Mouse (Mus musculus) E14TG2a.4 (cell line): ENCODE data around the gene Eya4.

Experiments
- CTCF ChIP-seq: conservative IDR thresholded peaks from 2 replicates; pipeline ENCODE4 v1.5.1; 2014; ENCODE audit warnings: low read length
- POU5F1 ChIP-seq: IDR thresholded peaks from 2 replicates; pipeline ENCODE4 v1.6.1; 2014; ENCODE audit warnings: low read length, borderline replicate concordance

DNA sequence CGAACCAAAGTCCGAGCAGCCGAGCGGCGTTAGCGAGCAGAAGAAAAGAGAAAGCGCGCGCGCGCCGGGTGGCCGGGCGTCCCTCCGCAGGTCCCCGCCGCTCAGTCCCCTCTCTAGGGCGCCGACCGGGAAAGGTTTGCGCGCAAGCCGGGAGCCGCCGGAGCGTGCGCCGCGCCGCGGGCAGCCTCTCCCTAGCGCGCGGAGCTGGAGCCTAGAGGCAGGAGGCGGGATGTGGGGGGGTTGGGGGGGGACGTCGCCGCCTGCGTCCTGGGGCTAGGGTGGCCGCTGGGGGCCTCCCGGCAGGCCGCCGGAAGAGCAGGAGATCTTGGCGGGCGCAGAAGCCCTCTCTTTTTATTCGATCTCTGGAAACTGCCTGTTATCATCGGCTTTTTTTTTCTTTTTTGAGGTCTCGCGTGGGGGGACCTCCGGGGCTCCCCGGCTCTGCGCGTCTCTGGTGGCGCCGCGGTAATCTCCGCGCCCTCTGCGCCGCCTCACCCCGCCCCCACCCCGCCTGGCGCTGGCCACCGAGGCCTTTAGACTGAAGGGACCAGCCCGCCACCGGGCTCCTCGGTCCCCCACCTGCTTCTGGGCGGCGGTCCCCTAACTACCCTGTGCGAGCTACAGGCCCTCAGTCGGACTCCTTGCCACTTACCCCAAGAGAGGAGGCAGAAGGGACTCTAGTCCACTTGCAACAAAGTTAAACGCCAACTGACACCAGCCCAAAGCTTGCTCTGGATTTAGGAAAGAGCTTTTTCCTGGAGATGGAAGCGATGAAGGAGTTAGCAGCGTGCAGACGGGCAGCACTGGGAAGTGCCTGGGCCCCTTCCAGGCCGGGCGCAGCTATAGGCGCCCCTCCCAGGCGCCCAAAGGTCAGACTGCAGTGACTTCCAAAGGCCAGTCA lies at the start of gene Eya4:
- TF ChIP-seq POU5F1 (no peak), CTCF (no peak)
